Mouse (Mus musculus) kidney, adult 2 months (tissue): Measurements from ENCODE around the gene 2410004B18Rik. TPM values are rescaled to one million over a fixed set of nuclear protein-coding genes. Genes with fewer than 3 reads are reported as not detected.

Experiments
- DNase-seq: peaks from one replicate; pipeline ENCODE4 v3.0.0; 2021
- H3K27ac ChIP-seq: fragments of 200-500 bp; 2 replicates; pipeline ENCODE4 v1.5.1; 2012; ENCODE audit warnings: low read depth, low read length, control low read depth, inconsistent platforms; ENCODE audit not compliant: insufficient read depth
- H3K27me3 ChIP-seq: fragments of 200-500 bp; replicated peaks from 2 replicates; pipeline ENCODE4 v1.6.1; 2012; ENCODE audit warnings: mild to moderate bottlenecking, moderate library complexity, low read length, inconsistent platforms; ENCODE audit not compliant: control insufficient read depth, insufficient read depth
- H3K36me3 ChIP-seq: fragments of 200-500 bp; 2 replicates; pipeline ENCODE4 v1.6.1; 2012; ENCODE audit warnings: mild to moderate bottlenecking, moderate library complexity, low read length, inconsistent platforms; ENCODE audit not compliant: control insufficient read depth, insufficient read depth
- H3K4me1 ChIP-seq: fragments of 200-500 bp; 2 replicates; pipeline ENCODE4 v1.6.1; 2011; ENCODE audit warnings: low read length; ENCODE audit not compliant: control insufficient read depth, insufficient read depth
- H3K4me3 ChIP-seq: fragments of 200-500 bp; 2 replicates; pipeline ENCODE4 v1.5.1; 2011; ENCODE audit warnings: mild to moderate bottlenecking, low read depth, low read length, control low read depth; ENCODE audit not compliant: insufficient read depth
- CTCF ChIP-seq: fragments of 200-500 bp; conservative IDR thresholded peaks from 2 replicates; pipeline ENCODE4 v1.5.1; 2011; ENCODE audit warnings: low read depth, mild to moderate bottlenecking, control low read depth, low read length, moderate library complexity, mixed read lengths; ENCODE audit not compliant: insufficient read depth, insufficient read length
- POLR2A ChIP-seq: fragments of 200-500 bp; IDR thresholded peaks from one replicate; pipeline ENCODE4 v1.6.1; 2011; ENCODE audit warnings: low read depth, low read length, control low read depth
- WGBS: fragments of 180-500 bp; shearing (Covaris S2); methylation state at CpG from one replicate; pipeline ENCODE4 v1.1.7; 2018; 5-methylcytosine and 5-hydroxymethylcytosine counted together
- polyA plus RNA-seq: library from polyadenylated mRNA; depleted of rRNA; stranded (reverse); fragments of >200 nt; gene quantifications from 2 replicates; pipeline ENCODE4 v1.2.3, GENCODE M21; 2012; rRNA removed

The 2410004B18Rik gene
- polyA plus RNA-seq: 7.4 and 9.4 TPM in 2 replicates

DNA sequence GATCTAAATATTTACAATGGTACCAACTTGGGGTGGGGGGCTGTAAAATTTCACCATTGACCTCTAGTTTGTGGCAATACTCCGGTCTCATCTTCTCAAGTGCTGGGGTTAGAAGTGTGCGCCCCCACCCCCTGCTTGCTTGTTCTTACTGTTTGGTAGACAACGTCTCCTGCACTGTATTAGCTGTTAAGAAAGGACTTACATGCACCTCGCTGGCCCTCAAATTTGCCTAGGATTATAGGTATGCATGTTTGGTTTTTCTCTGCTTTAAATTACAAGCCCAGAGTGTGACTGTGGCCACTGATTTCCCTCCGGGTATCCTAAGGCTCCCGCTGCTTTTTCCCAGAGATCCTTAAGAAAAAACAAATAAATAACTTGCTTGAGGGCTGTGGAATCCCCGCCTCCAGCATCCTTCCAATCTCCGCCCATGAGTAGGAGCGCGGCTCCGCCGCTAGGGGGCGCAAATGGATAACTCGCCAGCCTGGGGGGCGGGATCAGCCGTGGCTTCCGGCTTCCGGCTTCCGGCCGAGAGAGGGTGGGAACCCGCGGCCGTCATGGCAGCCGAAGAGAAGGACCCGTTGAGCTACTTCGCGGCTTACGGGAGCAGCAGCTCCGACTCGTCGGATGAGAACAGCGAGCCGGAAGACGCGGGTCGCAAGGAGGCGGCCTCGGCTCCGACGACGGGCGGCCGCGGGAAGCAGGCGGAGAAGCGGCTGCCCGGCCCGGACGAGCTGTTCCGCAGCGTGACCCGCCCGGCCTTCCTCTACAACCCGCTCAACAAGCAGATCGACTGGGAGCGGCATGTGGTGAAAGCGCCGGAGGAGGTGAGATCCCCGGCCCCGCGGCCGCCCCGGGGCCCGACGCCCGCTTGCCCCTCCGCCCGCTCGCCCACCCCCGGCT lies at the start of gene 2410004B18Rik:
Gene 2410004B18Rik (plus strand): TSS at position 510 of the 900 bp plus-strand sequence.
- peak; percentile 94 for DNase-seq
- TF ChIP-seq POLR2A: peak; percentile 80
- peak; percentile 83 for TF ChIP-seq CTCF
- no peaks in the 10 kb centered on the region; the same call in 1 of the 2 replicates for H3K36me3 ChIP-seq
- no peaks in the 10 kb centered on the region for H3K27me3 ChIP-seq
- H3K4me1 ChIP-seq: peaks cover 10% of the 10 kb centered on the region; the same call in 1 of the 2 replicates
- WGBS: under 1% methylated on average over 67 of the region's 70 CpGs
- H3K27ac ChIP-seq: 0 out of 2 replicates have a peak within 1 kb of the TSS, but pooled peaks have one; percentile 14
- peak within 1 kb of the TSS; percentile 87 for H3K4me3 ChIP-seq

DNA sequence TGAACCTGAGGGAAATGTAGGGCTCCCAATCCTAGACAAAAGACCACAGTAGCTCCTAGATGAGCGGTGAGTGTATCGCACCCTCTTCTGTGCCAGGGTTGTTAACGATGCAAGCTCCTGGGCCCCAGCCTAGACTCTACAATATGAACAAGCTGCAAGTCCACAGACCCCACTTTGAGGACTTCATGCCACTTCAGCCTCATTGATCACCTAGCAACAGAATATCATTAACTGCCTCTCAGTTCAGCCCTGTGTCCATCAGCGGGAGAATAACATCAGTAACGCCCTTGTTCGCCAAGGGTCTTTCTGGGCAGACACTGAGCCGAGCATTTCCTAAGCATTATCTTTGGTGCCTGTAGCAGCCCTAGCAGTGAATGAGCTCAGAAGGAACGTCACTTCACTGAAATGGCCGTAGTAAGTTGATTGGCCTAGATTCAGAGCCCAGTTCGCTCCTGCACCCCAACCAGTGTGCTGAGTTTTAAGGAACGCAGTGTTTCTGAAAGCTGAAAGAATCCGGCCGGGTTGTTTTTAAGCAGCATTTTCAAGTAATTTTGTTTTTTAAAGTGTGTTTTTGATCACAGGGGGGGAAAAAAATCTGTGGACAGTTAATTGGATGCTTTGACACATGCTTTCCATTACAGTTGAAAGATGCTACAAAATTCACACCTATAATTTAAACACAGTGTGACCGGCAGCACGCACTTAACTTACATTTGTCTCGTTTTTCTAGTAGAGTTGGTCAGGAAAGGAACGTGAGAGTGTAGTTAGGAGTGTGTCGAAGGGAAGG lies 47.3 kb upstream of the 2410004B18Rik start:
- DNase-seq: no peak
- 93% methylated on average over 18 of the region's 18 CpGs for WGBS

DNA sequence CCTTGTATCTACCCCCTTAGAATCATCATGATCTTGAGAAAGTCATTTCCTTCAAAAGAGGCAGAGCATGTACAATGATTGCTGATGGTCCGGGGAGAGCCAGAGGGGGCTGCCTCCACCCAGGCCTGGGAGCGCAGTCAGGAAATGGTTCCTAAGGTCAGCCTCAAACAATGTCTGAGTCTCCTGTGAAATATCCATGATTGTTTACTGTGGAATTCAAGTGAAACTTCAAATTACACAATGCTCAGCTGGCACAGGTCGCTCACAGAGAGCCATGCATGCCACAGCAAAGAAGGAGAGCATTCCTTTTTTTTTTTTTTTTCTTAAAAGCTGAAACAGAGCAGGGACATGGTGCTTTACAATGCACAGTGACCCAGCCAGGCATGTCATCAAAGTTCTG lies 45.4 kb upstream of the 2410004B18Rik start:
- DNase-seq: no peak
- Histone ChIP-seq H3K36me3 (no peaks in the 10 kb centered on the region), H3K27ac (no peak overlapping the region), H3K4me3 (no peak overlapping the region), H3K4me1 (no peaks in the 10 kb centered on the region), H3K27me3 (no peaks in the 10 kb centered on the region)
- 72% methylated on average over 3 of the region's 3 CpGs for WGBS
- TF ChIP-seq POLR2A (no peak), CTCF (no peak)

More for the DNA sequence above, 47.3 kb upstream of the 2410004B18Rik start:
- Histone ChIP-seq H3K36me3 (no peaks in the 10 kb centered on the region), H3K4me1 (peaks cover 7% of the 10 kb centered on the region; the same call in 1 of the 2 replicates), H3K4me3 (no peak overlapping the region), H3K27ac (no peak overlapping the region), H3K27me3 (no peaks in the 10 kb centered on the region)
- TF ChIP-seq POLR2A: no peak
- no peak for TF ChIP-seq CTCF

DNA sequence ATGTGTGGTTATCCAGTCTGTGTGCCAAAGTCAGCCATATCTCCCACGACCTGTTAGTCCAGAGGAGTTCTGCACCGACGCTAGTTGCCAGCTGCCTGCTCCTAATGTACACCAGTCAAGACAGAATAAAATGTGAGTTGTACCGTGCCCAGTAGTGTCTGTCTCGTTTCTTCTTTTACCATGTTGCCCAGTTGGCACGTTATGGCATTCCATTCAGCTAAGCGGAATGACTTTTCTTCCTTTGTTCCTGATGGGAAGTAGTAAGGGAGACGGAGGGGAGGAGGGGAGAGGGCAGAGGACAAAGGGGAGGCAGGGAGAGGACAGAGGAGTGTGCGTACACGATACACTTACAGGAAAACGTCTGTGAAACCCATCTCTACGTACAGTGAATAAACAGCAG lies 43.7 kb upstream of the 2410004B18Rik start:
- TF ChIP-seq CTCF (no peak), POLR2A (no peak)
- DNase-seq: no peak
- WGBS: 53% methylated on average over 12 of the region's 12 CpGs
- Histone ChIP-seq H3K4me1 (peaks cover 1% of the 10 kb centered on the region; the same call in 1 of the 2 replicates), H3K36me3 (no peaks in the 10 kb centered on the region), H3K27ac (no peak overlapping the region), H3K27me3 (no peaks in the 10 kb centered on the region), H3K4me3 (no peak overlapping the region)

DNA sequence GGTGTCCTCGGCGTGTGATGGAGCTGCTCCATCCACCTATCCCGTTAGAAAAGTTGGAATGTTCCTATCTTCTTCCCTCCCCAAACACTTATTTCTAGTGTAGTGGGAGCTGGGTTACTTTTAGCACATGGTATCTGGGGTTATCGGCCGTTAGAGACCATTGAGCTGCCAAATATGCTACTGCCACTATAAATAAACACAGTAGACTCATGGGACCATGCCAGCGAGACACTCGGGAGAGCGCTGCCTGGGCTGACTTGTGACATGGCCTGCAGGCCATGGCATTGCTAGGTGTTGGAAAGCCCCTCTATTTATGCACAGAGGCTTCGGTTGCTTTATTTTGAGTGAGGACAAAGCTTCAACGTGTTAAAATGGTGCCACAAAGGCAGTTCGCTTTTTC lies 40.1 kb upstream of the 2410004B18Rik start:
- Histone ChIP-seq H3K27me3 (no peaks in the 10 kb centered on the region), H3K27ac (no peak overlapping the region), H3K36me3 (no peaks in the 10 kb centered on the region), H3K4me3 (no peak overlapping the region), H3K4me1 (peaks cover 7% of the 10 kb centered on the region)
- no peak for TF ChIP-seq POLR2A
- TF ChIP-seq CTCF: no peak
- WGBS: 66% methylated on average over 11 of the region's 11 CpGs
- DNase-seq: no peak

DNA sequence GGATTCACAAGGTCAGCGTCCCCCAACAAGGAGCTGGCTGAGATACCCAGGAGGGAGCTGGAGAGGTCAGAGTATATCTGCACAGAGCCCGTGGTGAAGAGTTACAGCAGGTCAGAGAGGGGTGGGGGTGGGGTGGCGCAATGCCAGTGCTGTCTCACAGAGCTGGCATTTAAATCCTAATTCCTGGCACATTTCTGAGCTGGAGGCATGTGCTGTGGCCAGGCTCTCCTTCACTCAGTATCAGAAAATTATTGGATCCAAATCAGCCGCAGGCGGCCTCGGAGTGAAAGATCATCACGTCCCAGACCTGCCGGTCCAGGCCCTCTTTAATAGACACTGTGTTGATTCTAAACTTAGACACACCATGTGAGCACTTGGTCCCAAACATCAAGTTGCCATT lies 38.0 kb upstream of the 2410004B18Rik start:
- TF ChIP-seq CTCF: no peak
- no peak for TF ChIP-seq POLR2A
- no peaks in the 10 kb centered on the region for H3K36me3 ChIP-seq

DNA sequence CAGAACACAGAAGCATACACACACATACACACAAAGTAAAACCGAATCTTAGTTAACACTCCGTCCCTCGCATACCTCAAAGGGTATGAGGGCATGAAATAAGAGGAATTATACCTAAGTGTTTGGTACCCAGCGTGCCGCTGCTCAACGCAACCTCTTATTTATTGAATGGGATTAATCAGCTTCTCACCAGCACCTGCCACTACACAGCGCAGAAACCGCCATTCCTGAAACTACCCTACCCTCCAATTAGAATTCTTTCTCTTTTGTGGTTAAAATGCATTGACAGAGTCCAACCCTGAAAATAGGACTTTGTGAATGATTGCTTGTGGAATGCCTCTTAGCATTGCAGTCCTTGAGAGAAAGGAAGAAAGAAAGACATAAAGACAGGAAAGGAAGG lies 34.3 kb upstream of the 2410004B18Rik start:
- Histone ChIP-seq H3K36me3 (no peaks in the 10 kb centered on the region), H3K27ac (no peak overlapping the region), H3K4me3 (no peak overlapping the region), H3K27me3 (no peaks in the 10 kb centered on the region), H3K4me1 (peaks cover 10% of the 10 kb centered on the region)
- TF ChIP-seq CTCF (no peak), POLR2A (no peak)
- 95% methylated on average over 8 of the region's 8 CpGs for WGBS
- no peak for DNase-seq

More for the DNA sequence above, 38.0 kb upstream of the 2410004B18Rik start:
- WGBS: 41% methylated on average over 8 of the region's 8 CpGs
- DNase-seq: no peak
- H3K27me3 ChIP-seq: no peaks in the 10 kb centered on the region
- H3K4me1 ChIP-seq: peaks cover 7% of the 10 kb centered on the region
- peak overlapping the region; percentile 27; the same call in 1 of the 2 replicates for H3K27ac ChIP-seq
- no peak overlapping the region for H3K4me3 ChIP-seq
